Mouse (Mus musculus) layer of hippocampus, adult 6 months (tissue): ENCODE results near the gene Olfr800. TPM values are rescaled to one million over a fixed set of nuclear protein-coding genes. Genes with fewer than 3 reads are reported as not detected.

ENCODE experiments used
- long read RNA-seq, 2 experiments: library from polyadenylated mRNA; unstranded; transcript quantifications; one replicate each; pipeline ENCODE4 v2.0.0; 2019 to 2020
- polyA plus RNA-seq: library from polyadenylated mRNA; unstranded; fragments of <200 nt; fragmentation: Nextera tagmentation; gene quantifications from 2 replicates; pipeline ENCODE4 v1.2.3, GENCODE M21; 2021

Olfr800 gene
- not detected in 2 replicates for polyA plus RNA-seq
- long read RNA-seq, experiment 1: 0 reads
- long read RNA-seq, experiment 2: 0 reads

DNA sequence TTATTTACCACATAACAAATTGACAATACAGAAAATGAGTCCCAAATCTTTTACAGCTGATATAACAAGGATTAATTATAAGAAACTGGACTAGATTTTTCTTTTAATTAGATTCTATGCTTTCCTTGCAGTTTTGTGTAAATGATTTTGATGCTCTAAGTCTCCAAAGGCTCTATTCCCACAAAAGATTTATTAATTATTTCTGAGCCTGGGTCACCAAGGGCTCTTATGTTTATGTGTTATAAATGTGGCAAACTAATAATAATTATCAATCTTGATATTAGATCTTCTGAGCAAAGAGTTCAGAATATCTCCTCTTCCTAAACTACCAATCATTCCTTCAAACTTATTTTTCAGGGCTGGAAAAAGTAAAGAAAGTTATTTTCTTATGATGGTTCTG, at the start of gene Olfr800:
TSS of gene Olfr800 (plus strand) at position 301 of the 400 bp plus-strand sequence.

DNA sequence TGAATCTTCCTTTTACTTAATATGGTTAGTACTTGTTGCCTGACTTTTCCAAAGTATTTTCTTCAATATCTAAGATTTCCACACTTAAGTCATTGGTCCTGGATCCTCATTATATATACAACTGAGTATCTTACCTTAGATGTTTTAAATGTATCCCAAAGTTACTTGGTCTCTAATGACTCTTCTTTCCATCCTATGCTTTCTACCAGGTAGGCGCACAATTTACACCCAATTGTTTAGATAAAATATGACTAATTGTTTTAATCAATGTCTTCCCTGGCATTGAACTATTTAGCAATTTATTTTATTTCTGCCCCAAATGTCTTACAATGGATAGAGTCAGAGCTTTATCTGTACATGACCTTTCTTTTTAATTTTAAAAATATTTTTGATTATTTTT, 45.0 kb upstream of the Olfr800 start, which contains the start of gene Olfr796:
TSS of gene Olfr796 (minus strand) at position 101 of the 400 bp plus-strand sequence.

DNA sequence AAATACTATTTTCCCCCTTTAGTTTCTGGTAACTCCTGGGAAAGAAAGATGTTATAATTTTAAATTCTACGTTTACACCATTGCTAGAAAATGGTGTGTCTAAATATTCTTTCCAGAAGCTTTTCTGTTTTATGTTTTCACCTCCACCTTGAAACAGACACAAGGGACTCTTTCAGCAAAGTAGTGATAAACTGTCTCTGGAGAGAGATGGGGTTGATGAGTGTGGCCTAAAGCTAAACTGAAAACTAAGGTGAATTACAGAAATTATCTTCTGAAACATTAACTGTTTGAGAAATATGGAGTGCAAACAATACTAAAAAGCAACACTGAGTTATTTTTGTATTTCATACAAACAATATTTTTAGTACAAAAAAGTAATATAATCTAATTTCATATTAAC, 29.7 kb upstream of the Olfr800 start, which contains the start of gene Olfr798:
TSS of gene Olfr798 (minus strand) at position 101 of the 400 bp plus-strand sequence.

DNA sequence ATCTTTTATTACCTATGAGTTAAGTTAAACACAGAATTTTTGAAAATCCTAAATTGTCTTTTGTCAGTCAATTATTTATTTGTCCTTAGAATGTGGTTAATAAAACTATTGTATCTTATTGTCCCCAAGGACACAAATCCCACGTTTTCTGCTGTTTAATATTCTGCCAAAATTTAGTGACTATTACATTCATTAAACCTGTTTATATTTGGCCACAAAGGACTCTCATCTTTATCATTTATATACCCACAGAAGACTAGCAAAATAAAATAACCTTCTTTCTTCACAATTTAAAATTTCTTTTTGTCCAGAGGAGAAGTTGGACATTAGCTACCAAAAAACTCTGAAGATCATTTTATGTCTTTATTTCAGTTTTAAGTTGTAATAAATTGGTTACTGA, 20.3 kb upstream of the Olfr800 start, which contains the start of gene Olfr799:
TSS of gene Olfr799 (plus strand) at position 301 of the 400 bp plus-strand sequence.

DNA sequence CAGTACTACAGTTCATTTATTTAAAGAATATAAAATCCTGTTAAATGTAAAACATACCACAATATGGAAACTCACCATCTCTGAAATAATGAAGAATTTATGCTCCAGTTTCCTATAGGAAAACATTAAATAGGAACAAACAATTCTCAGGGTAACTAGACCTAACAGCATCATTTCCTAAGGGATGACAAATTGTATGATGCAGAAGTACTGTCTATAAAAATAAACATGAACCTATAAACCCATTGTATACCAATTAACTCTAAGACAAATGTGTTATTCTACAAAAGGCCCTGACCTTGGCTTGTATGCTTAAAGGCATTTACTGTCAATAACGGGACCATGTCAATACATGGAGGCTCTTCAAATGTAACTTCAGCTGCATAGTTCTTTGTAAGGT, 16.3 kb downstream of the Olfr800 start, which contains the start of gene Olfr801:
TSS of gene Olfr801 (minus strand) at position 101 of the 400 bp plus-strand sequence.

DNA sequence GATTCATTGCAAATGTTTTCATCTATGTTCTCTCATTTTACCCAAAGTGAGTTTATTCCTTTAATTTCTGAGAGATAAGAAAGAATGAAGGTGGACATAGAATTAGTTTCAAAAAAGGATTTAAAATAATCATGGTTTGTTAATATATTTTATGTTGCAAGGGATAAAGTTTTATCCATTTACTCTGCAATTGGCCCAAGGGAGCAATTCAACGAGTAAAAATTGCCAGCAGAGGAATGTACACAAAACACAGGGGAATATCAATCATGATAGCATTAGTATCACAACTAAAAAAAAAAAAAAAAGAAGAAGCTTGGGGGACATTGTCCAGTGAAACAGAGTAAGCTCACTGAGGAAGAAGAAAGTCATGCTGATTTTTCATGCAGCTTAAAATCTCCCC, 30.6 kb downstream of the Olfr800 start, which contains the start of gene Olfr802:
TSS of gene Olfr802 (minus strand) at position 101 of the 400 bp plus-strand sequence.

DNA sequence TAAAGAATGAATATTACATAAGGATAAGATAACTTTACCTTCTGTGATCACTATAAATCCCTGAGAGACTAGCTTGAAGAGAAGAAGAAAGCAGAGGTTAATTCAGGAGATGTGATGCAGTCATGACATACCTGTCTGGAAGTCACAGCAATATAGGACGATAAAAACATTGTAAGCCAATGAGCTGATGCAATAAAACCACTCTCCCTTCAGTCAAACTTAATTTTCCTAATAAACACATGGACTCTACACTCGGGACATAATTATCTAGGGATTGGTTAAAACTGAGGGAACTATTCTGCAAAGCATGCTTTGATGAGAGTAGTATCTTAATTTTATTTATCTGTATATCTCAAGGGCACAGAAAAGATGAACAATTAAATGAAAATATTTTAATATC, 36.7 kb downstream of the Olfr800 start, which contains the start of gene Olfr803:
TSS of gene Olfr803 (minus strand) at position 101 of the 400 bp plus-strand sequence.

DNA sequence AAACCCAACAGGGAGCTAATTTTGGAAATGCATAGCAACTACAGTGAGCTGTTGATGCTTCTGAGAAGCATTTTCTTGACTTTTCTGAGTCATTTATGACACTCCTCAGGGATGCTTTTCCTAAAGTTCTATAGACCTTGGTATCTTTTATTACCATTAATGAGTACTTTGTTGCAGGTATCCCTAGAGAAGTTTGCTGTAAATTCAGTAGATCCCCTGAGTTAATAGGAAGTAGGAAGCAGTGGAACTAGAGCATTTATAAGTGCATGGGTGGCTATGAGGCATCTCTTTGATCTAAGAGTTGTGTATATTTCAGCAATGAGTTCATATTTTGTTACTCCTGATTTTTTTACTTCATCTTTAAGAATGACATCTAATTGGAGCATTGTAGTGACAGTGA, 45.4 kb downstream of the Olfr800 start, which contains the start of gene Olfr804:
TSS of gene Olfr804 (plus strand) at position 301 of the 400 bp plus-strand sequence.

Other genes starting within 250 kb of the Olfr800 start
- gene Olfr786, start 230.4 kb upstream of the Olfr800 start, polyA plus RNA-seq: not detected in 2 replicates
- not detected in 2 replicates for gene Olfr787, start 195.8 kb upstream of the Olfr800 start, polyA plus RNA-seq
- not detected in 2 replicates for gene Olfr788, start 186.7 kb upstream of the Olfr800 start, polyA plus RNA-seq
- gene Olfr789, start 172.9 kb upstream of the Olfr800 start, polyA plus RNA-seq: not detected in 2 replicates
- gene Olfr790, start 159.2 kb upstream of the Olfr800 start, polyA plus RNA-seq: not detected in 2 replicates
- not detected in 2 replicates for gene Olfr791, start 135.9 kb upstream of the Olfr800 start, polyA plus RNA-seq
- gene Olfr792, start 118.5 kb upstream of the Olfr800 start, polyA plus RNA-seq: not detected in 2 replicates
- not detected in 2 replicates for gene Olfr794, start 90.0 kb upstream of the Olfr800 start, polyA plus RNA-seq
- gene Olfr796, start 45.1 kb upstream of the Olfr800 start, polyA plus RNA-seq: not detected in 2 replicates
- not detected in 2 replicates for gene Olfr798, start 29.8 kb upstream of the Olfr800 start, polyA plus RNA-seq
- not detected in 2 replicates for gene Olfr799, start 20.2 kb upstream of the Olfr800 start, polyA plus RNA-seq
- not detected in 2 replicates for gene Olfr801, start 16.2 kb downstream of the Olfr800 start, polyA plus RNA-seq
- gene Olfr802, start 30.5 kb downstream of the Olfr800 start, polyA plus RNA-seq: 0.03 TPM in 1 of 2 replicates, not detected in the other
- not detected in 2 replicates for gene Olfr803, start 36.6 kb downstream of the Olfr800 start, polyA plus RNA-seq
- gene Olfr804, start 45.5 kb downstream of the Olfr800 start, polyA plus RNA-seq: not detected in 2 replicates
- gene Olfr805, start 71.7 kb downstream of the Olfr800 start, polyA plus RNA-seq: not detected in 2 replicates
- not detected in 2 replicates for gene Olfr806, start 84.2 kb downstream of the Olfr800 start, polyA plus RNA-seq
- not detected in 2 replicates for gene Olfr807, start 100.1 kb downstream of the Olfr800 start, polyA plus RNA-seq
- gene Olfr808, start 107.8 kb downstream of the Olfr800 start, polyA plus RNA-seq: not detected in 2 replicates
- not detected in 2 replicates for gene Olfr809, start 116.9 kb downstream of the Olfr800 start, polyA plus RNA-seq
- gene Olfr810, start 137.2 kb downstream of the Olfr800 start, polyA plus RNA-seq: not detected in 2 replicates
- gene Olfr811, start 146.7 kb downstream of the Olfr800 start, polyA plus RNA-seq: not detected in 2 replicates
- not detected in 2 replicates for gene Olfr812, start 188.4 kb downstream of the Olfr800 start, polyA plus RNA-seq
- not detected in 2 replicates for gene Olfr813, start 197.7 kb downstream of the Olfr800 start, polyA plus RNA-seq
- gene Olfr814, start 222.2 kb downstream of the Olfr800 start, polyA plus RNA-seq: not detected in 2 replicates
- not detected in 2 replicates for gene Olfr815, start 248.2 kb downstream of the Olfr800 start, polyA plus RNA-seq